Mouse (Mus musculus) ovary, adult 18-20 months (tissue): ENCODE results near the gene Sgcb.
"Not testable (repeated sequence)": the region's sequence is repeated elsewhere in the genome, so short reads cannot be mapped to it uniquely, and the experiment has no call there.

Experiments used
- DNase-seq: peaks from one replicate; pipeline ENCODE4 v3.0.0; 2022; ENCODE audit warnings: low spot score, mixed read lengths

Sgcb gene

GRCm38 (mm10) chr5:73633141-73633540 lies 14.4 kb downstream of the Sgcb start:
- DNase-seq, result no peak

- DNase-seq, result no peak
Observed at GRCm38 (mm10) chr5:73632291-73632690, 15.3 kb downstream of the Sgcb start, which contains the start of gene Lrrc66. Gene Lrrc66, minus strand, starts transcription at chr5:73632526.

- DNase-seq, result no peak
Observed at GRCm38 (mm10) chr5:73631001-73631558, 16.5 kb downstream of the Sgcb start.

- DNase-seq, result no peak
Observed at GRCm38 (mm10) chr5:73630141-73630540, 17.4 kb downstream of the Sgcb start.

- DNase-seq, result no peak
Observed at GRCm38 (mm10) chr5:73627991-73628390, 19.6 kb downstream of the Sgcb start.

GRCm38 (mm10) chr5:73627559-73627958 lies 20.0 kb downstream of the Sgcb start:
- DNase-seq, result no peak

- DNase-seq, result no peak
Observed at GRCm38 (mm10) chr5:73626842-73627241, 20.7 kb downstream of the Sgcb start.

- no peak for DNase-seq
Observed at GRCm38 (mm10) chr5:73625505-73625904, 22.1 kb downstream of the Sgcb start.

- DNase-seq, result no peak
Observed at GRCm38 (mm10) chr5:73618969-73619368, 28.6 kb downstream of the Sgcb start.

GRCm38 (mm10) chr5:73615211-73615610 lies 32.4 kb downstream of the Sgcb start:
- DNase-seq, result no peak

GRCm38 (mm10) chr5:73613296-73613695 lies 34.3 kb downstream of the Sgcb start:
- DNase-seq, result no peak

- no peak for DNase-seq
Observed at GRCm38 (mm10) chr5:73611071-73611470, 36.5 kb downstream of the Sgcb start.

GRCm38 (mm10) chr5:73604964-73605363 lies 42.6 kb downstream of the Sgcb start:
- no peak for DNase-seq

GRCm38 (mm10) chr5:73604542-73604941 lies 43.0 kb downstream of the Sgcb start:
- DNase-seq, result no peak

- DNase-seq, result no peak
Observed at GRCm38 (mm10) chr5:73602865-73603264, 44.7 kb downstream of the Sgcb start.

GRCm38 (mm10) chr5:73601361-73601763 lies 46.2 kb downstream of the Sgcb start:
- no peak for DNase-seq

- peak; percentile 19 for DNase-seq
Observed at GRCm38 (mm10) chr5:73599991-73600390, 47.6 kb downstream of the Sgcb start.

- no peak for DNase-seq
Observed at GRCm38 (mm10) chr5:73598943-73599695, 48.5 kb downstream of the Sgcb start.

- DNase-seq, result no peak
Observed at GRCm38 (mm10) chr5:73587119-73587518, 60.5 kb downstream of the Sgcb start.

- no peak for DNase-seq
Observed at GRCm38 (mm10) chr5:73586597-73586996, 61.0 kb downstream of the Sgcb start.

- DNase-seq, result no peak
Observed at GRCm38 (mm10) chr5:73585212-73586115, 62.1 kb downstream of the Sgcb start.

- not testable (repeated sequence) for DNase-seq
Observed at GRCm38 (mm10) chr5:73584011-73584410, 63.6 kb downstream of the Sgcb start.
